Mouse (Mus musculus): ENCODE measurements at regions not wholly inside any gene's neighbourhood (a gene's known extent, or its start where the extent isn't known, plus 50 kb on each side); places are given as distances from the start of the nearest gene placed in this dataset.

DNA sequence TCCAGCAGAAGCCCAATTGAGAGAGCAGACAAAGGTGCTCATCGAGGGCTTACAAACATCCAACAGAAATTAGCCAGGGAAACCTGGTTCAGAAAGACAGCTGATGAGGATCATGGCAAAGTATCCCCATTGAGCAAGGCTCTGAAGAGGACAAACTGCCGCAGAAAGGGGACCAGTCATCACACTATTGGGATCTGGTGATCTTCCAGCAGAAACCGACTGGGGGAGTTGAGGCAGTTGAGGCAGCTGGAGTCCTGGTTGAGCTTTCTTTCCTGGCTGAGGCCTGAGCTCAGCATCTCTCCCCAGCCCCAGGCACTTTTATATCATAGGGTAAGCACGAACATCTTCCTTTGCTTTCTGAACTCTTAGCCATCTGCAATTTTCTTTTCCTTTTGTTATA is 282.7 kb downstream of the Insig2 start:
- DNase-seq (ENCODE audit: low spot score in 2 of 2) = no peak

DNA sequence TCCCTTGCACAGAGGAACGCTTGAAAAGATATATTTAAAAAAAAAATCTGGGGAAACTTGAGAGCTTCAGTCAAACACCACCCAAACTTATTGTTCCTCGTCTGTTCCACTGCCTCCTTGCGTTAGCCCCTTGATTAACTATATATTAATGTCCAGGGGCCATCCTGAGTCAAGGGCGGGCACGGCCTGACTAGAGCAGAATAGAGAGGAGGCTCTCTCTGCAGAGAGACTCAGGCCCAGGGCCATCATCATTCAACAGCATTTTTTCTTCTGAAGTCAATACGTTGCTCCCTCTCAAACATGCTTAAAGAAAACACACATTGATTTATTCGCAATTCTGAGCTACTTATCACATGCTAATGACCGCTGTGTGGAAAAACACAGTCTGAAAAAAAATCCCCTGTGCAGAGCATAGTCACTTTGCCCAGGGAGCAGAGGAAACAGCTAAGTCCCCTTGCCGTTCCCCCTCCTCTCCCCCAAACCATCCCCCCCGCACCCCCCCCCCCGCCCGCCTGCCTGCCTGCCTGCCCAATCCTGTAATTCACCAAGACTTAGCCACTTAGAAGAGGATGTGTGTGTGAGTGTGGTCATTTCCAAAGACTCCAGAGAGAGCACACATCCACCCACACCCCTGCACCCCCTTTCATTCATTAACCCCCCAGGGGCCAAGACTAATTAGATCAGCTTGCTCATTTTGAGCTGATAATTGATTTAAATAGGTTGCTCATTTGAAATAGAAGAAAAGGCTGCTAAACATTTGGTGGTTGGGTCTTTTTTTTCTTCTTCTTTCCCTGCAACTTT is 281.5 kb downstream of the Insig2 start:
- DNase-seq (ENCODE audit: low spot score in 2 of 2) = no peak

- DNase-seq (ENCODE audit: low spot score in 2 of 2) = no peak
Measured at GRCm38 (mm10) chr1:121051496-121052119, 280.8 kb downstream of the Insig2 start.

DNA sequence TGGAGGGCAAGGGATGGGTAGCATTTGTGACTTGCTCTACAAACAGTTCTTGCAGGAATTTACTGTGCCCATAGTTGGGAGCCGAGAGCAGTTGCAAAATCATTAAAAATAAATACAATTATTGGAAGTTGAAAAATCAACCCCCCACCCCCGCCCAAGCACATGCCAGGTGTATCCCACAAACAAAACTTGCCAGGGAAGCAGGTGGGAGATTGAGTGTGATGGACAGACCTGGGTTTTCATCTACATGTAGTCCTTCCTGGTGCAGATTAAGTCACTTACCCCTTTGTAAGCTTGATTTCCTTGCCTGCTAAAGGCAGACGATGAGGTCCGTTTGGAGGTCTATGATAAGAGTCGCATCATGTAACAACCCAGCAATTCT is 280.3 kb downstream of the Insig2 start:
- no peak for DNase-seq (ENCODE audit: low spot score in 2 of 2)

- peak; percentile 39 to 52 for DNase-seq (ENCODE audit: low spot score in 2 of 2)
Measured at GRCm38 (mm10) chr1:121053692-121054091, 278.7 kb downstream of the Insig2 start.

DNA sequence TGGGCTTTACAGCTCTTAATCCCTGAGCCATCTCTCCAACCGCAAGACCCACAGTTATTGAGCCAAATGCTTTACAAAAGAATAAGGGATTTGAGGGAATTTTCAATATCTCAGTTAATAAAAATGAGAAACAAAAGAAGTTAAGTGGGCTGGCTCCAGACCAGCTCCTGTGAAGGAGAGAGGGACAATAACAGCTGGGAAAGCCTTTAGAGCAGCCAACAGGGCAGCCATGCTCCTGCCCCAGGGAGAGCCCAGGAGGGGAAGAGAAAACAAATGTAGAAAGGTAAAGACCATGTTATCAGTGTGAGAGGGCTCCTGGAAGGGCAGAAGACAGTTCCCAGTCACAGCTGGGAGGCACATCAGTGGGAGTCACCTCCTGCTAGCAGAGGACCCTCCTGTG is 257.8 kb downstream of the Insig2 start:
- no peak for DNase-seq (ENCODE audit: low spot score in 2 of 2)

DNA sequence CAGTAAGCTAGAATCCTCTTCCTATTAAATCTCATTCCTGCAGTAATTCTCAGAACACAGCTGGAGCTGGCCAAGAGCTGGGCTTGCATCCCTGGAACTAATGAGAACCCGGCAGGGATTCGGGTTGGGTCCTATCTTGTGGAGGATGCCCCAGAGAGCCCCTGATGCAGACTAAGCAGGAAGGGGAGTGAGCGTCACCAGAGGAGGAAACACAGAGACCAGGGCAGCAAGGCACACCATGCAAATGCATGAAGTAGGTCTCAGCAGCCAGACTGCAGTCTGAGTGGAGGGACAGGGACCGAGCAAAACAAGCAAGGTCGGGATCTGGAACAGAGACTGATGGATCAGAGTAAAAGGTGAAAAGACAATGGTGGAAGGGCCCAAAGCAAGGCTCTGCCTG is 249.6 kb downstream of the Insig2 start:
- no peak for DNase-seq (ENCODE audit: low spot score in 2 of 2)

GRCm38 (mm10) chr1:121085101-121085727 is 247.2 kb downstream of the Insig2 start:
- peak in 1 of 2 experiments; percentile 66 for DNase-seq (ENCODE audit: low spot score in 2 of 2)

DNA sequence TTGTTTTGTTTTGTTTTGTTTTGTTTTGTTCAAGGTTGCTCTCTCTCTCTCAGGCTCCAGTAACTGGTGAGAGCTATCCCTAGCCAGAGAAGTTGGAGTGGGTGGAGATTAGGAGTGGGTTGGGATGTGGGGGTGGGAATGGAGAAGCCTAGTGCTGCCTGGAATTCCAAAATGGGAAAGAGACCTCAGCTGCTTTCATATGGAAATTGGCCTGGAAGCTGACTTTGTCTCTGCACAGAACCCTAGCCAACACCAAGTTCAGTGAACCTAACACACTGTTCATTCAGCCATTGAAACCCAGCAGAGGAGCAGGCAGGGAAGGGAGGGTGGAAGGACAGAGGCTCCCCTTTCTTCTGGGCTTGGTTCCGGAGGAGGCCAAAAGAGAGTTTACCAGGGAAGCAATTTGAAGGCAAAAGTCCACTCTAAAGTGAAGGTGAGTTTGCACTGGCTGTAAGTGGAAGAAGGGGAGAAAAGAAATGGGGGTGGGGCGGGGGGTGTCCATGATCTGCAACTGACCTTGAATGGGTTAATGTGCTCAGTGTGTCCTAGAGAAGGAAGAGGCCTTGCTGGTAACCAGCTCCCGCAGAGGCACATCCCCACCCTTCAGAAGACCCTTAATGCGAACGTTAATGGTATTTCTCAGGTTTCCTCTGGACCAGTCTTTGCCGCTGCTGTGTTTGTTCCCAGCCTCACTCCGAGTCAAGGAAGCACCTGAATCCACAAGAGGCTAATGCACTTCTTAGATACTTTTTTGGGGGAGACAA is 245.1 kb downstream of the Insig2 start:
- DNase-seq (ENCODE audit: low spot score in 2 of 2) = peak in 1 of 2 experiments; percentile 13

- DNase-seq (ENCODE audit: low spot score in 2 of 2) = no peak
Measured at GRCm38 (mm10) chr1:121090628-121091027, 241.8 kb downstream of the Insig2 start.

DNA sequence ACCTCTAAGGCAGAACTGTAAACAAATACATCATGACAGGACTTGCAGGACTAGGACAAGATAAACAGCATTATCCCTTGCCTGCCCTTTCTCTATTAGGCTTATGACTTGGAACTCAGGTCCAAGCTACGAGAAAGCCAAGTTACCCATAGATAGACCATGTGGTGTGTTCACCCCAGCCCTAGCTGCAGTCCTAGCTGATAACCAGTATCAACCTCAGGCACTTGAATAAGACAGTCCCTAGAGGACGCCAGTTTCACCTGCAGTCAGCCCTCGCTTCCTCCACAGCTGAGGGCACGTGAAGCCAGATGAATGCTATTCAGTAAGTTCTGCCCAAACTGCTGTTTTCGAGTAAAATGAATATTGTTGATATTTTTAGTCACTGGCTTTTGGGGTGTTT is 239.5 kb downstream of the Insig2 start:
- no peak for DNase-seq (ENCODE audit: low spot score in 2 of 2)

GRCm38 (mm10) chr1:121096551-121097550 is 235.5 kb downstream of the Insig2 start:
- DNase-seq (ENCODE audit: low spot score in 2 of 2) = no peak

DNA sequence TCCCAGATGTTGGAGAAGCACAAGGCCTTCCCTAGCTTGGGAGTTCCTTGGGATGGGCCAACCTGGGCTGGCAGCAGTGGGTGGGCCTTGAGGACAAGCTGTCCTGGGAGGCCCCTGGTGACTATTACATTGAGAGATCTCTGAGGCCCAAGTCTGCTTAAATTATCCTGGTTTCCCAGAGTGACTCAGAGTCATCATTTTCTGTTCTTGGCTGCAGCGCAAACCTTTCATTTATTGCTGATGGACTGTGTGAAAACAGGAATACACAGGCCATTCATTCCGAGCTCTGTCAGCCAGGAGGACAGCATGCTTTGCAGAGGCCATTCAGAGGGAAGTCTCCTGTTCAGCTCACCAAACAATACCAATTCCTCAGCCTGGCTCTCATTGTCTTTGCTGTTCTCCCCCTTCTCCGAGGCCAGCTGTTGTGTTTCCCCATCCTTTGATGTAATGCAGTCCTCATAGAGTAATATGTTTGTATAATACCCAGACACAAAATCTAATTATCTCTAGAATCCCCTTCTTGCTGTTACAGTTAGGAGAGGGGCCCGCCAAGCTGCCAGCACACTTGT is 220.5 kb downstream of the Insig2 start:
- DNase-seq (ENCODE audit: low spot score in 2 of 2) = no peak

DNA sequence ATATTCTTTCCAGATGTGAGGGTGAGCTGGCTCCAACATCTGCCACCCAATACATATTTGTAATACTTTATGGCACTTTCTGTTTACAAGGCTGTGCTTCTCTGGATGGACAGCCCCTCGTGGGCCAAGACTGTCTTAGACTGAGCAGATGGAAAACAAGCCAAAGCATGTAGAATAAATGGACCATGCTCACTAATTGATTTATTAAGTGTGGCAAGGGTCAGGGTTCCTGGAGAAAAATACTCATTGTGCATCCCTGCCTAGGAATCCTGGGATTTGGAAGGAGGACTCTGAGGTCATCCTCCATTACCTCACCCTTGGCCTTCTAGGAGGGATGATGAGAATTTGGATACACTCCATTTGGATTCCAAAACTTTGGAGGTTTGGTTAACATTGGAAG is 219.9 kb downstream of the Insig2 start:
- DNase-seq (ENCODE audit: low spot score in 2 of 2) = no peak

GRCm38 (mm10) chr1:121116626-121117025 is 215.8 kb downstream of the Insig2 start:
- no peak for DNase-seq (ENCODE audit: low spot score in 2 of 2)

GRCm38 (mm10) chr1:121123436-121123835 is 209.0 kb downstream of the Insig2 start:
- no peak for DNase-seq (ENCODE audit: low spot score in 2 of 2)

- no peak for DNase-seq (ENCODE audit: low spot score in 2 of 2)
Measured at GRCm38 (mm10) chr1:121136284-121136683, 196.1 kb downstream of the Insig2 start.

- DNase-seq (ENCODE audit: low spot score in 2 of 2) = no peak
Measured at GRCm38 (mm10) chr1:121136846-121137245, 195.5 kb downstream of the Insig2 start.

DNA sequence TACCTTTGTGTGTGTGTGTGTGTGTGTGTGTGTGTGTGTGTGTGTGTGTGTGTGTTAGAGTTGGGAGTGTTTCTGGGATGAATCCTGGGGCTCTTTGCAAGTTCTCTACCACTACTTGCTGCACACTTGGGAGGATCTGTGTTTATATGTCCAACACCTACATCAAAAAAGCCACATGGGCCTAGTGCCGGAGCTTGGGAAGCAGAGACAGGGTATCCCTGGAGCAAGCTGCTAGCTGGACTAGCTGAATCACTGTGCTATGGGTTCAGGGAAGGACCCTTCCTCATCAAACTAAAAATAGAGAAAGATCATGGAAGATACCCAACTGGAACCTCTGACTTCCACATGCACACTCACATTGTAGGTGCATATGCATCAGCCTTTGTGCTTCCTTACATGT is 187.4 kb downstream of the Insig2 start:
- DNase-seq (ENCODE audit: low spot score in 2 of 2) = no peak

GRCm38 (mm10) chr1:121153476-121153875 is 178.9 kb downstream of the Insig2 start:
- no peak for DNase-seq (ENCODE audit: low spot score in 2 of 2)

DNA sequence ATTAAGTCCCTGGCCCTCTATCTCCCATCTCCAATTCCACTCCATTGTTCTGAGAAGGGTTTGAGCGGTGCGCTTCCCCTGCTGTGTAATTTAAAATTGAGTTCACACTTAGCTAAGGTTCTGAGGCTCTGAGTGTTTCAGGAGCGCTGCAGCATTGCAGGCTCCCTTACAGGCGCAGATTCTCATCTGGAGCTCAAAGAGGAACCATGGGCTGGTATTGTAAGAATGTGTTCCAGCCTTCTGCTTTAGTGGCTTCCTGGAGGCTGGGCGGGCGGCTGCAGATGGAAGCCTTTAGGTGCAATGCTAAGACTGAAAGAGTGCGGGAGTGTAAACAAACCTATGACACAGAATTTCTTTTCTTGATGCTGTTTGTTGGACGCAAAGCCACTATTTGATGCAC is 177.8 kb downstream of the Insig2 start:
- DNase-seq (ENCODE audit: low spot score in 2 of 2) = no peak
